Mouse (Mus musculus) liver, embryonic 14.5 days (tissue): ENCODE results near the gene Glp2r. TPM values are rescaled to one million over a fixed set of nuclear protein-coding genes. Genes with fewer than 3 reads are reported as not detected.

Experiments used
- ATAC-seq: fragments of 200-750 bp; cut with Nextera tagmentation; 2 replicates; pipeline ENCODE4 v1.8.0; 2017; ENCODE audit warnings: moderate number of reproducible peaks, mild to moderate bottlenecking, moderate library complexity; ENCODE audit not compliant: insufficient read depth
- DNase-seq, 3 experiments: peaks; one replicate each; pipeline ENCODE4 v3.0.0-alpha.2; 2012 to 2013; ENCODE audit warnings: low read depth in 3 of 3, low spot score in 3 of 3
- H3K27ac ChIP-seq: fragments of 300-500 bp; sonication (generic); 2 replicates; pipeline ENCODE4 v1.5.1; 2014; ENCODE audit warnings: moderate library complexity, mild to moderate bottlenecking, control low read depth, inconsistent platforms
- H3K27me3 ChIP-seq: fragments of 300-500 bp; sonication (generic); 2 replicates; pipeline ENCODE4 v1.6.1; 2014; ENCODE audit warnings: mild to moderate bottlenecking, low read length, moderate library complexity; ENCODE audit not compliant: control insufficient read depth, insufficient read depth
- H3K36me3 ChIP-seq: fragments of 300-500 bp; sonication (generic); replicated peaks from 2 replicates; pipeline ENCODE4 v1.6.1; 2014; ENCODE audit warnings: low read depth; ENCODE audit not compliant: control insufficient read depth, insufficient read depth
- H3K4me1 ChIP-seq, 2 experiments: fragments of 200-500 bp in 1 of 2; fragments of 300-500 bp in 1 of 2; sonication (generic) in 1 of 2; replicated peaks; 2 replicates each; pipeline ENCODE4 v1.6.1; 2012 to 2014; ENCODE audit warnings: antibody characterized with exemption in 1 of 2, inconsistent platforms in 1 of 2, low read length in 1 of 2; ENCODE audit not compliant: control insufficient read depth in 2 of 2, insufficient read depth in 2 of 2
- H3K4me2 ChIP-seq: fragments of 300-500 bp; sonication (generic); 2 replicates; pipeline ENCODE4 v1.6.1; 2014; ENCODE audit warnings: low read depth, mild to moderate bottlenecking, control low read depth, moderate library complexity
- H3K4me3 ChIP-seq, 2 experiments: fragments of 200-500 bp in 1 of 2; fragments of 300-500 bp in 1 of 2; sonication (generic) in 1 of 2; 2 replicates each; pipeline ENCODE4 v1.5.1; 2012 to 2014; ENCODE audit warnings: low read depth in 2 of 2, low read length in 2 of 2, mild to moderate bottlenecking in 2 of 2, control low read depth in 1 of 2, inconsistent platforms in 1 of 2, moderate library complexity in 1 of 2; ENCODE audit not compliant: insufficient read depth in 1 of 2
- H3K9ac ChIP-seq: fragments of 300-500 bp; sonication (generic); replicated peaks from 2 replicates; pipeline ENCODE4 v1.6.1; 2014; ENCODE audit warnings: mild to moderate bottlenecking, control low read depth, moderate library complexity
- H3K9me3 ChIP-seq: fragments of 300-500 bp; sonication (generic); 2 replicates; pipeline ENCODE4 v1.6.1; 2016; ENCODE audit warnings: low read length, mixed read lengths; ENCODE audit not compliant: control insufficient read depth
- CTCF ChIP-seq: IDR thresholded peaks from 2 replicates; pipeline ENCODE4 v1.5.1; 2016; ENCODE audit warnings: antibody characterized with exemption, low read depth, control low read depth
- EP300 ChIP-seq: IDR thresholded peaks from 2 replicates; pipeline ENCODE4 v1.6.1; 2016; ENCODE audit warnings: antibody characterized with exemption, low read depth
- WGBS: fragments of 180-500 bp; shearing (Covaris S2); extraction: QIAGEN DNeasy Blood & Tissue Kit; methylation state at CpG from one replicate; pipeline ENCODE4 v1.1.7; 2014; ENCODE audit not compliant: insufficient replicate concordance; 5-methylcytosine and 5-hydroxymethylcytosine counted together
- polyA plus RNA-seq, 2 experiments: library from polyadenylated mRNA; depleted of rRNA in 1 of 2; stranded (reverse) in 1 of 2; unstranded in 1 of 2; fragments of >200 nt; fragmentation: Nextera tagmentation in 1 of 2; extraction: Ambion mirVana in 1 of 2; gene quantifications; 2 replicates each; pipeline versions ENCODE4 v1.2.1 to v1.2.3; 2012 to 2014

Gene Glp2r
- polyA plus RNA-seq, 2 experiments, result 0.21 to 0.30 TPM

DNA sequence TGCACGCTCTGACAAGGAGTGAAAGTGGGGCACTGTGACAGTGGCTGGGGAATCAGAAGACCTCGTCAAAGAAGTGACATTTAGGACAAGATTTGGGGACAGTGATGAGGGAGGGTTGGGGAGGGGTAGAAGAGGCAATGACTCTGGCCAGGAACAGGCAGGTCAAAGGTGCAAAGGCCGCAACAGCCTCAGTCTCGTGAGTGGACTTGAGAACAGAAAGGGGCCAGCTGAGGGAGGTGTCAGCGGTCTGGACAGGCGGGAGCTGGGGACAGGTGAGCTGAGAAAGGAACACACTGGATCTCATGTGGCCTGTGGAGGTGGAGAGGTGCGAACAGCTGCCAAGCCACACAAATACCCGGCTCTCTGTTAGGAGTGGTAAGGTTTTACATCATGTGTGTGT is 138.0 kb downstream of the Glp2r start:
- Histone ChIP-seq H3K27me3 (no peaks in the 10 kb centered on the region), H3K4me1 (0 out of 4 replicates have a peak, but pooled peaks cover 0 to 4% of the 10 kb centered on the region in 2 experiments), H3K4me3 (no peak overlapping the region), H3K36me3 (no peaks in the 10 kb centered on the region), H3K4me2 (no peak overlapping the region), H3K9me3 (no peaks in the 10 kb centered on the region), H3K27ac (no peak overlapping the region), H3K9ac (no peak overlapping the region)
- ATAC-seq, result no peak
- DNase-seq, result no peak
- WGBS, result 43% methylated on average over 8 of the region's 8 CpGs
- TF ChIP-seq CTCF (no peak), EP300 (no peak)

DNA sequence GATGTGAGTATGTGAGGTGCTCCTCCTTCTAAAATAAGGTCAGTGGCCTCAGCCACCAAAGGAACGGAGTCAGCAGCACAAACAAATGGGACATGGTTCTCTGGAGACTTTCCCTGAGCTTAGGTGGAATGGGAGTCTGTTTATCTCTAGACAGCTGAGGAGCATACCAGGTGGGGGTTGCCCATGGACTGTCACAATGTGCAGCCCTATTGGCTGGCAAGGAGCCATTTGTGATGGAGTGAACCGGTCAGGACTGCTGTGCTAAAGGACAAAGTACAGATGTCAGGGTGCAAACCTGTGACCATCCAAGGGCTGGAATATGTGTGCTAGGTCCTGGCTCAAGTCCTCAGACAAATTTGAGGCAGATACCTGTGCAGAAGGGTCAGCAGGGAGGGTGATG is 142.4 kb downstream of the Glp2r start:
- 44% methylated on average over 2 of the region's 2 CpGs for WGBS
- H3K36me3 ChIP-seq, result no peaks in the 10 kb centered on the region

DNA sequence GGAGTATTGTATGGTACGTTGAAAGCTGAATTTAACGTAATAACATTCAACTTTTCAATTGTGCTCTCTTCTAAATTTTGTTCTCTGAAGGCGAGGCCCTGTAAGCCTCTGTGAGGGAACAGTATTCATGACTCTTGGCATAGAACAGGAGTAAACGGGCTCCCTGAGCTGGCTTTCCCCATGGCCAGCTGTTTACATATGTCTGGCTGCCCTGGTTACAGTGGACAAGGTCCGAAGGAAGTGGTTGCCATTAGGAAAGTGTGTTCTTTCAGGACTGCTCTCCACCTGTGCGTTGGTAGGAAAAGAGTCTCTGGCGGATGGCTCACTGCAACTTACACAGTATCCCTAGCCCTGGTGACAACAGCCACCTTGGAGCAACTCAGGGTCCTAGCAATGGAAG is 143.8 kb downstream of the Glp2r start:
- H3K9ac ChIP-seq, result no peak overlapping the region
- no peak overlapping the region for H3K27ac ChIP-seq
- TF ChIP-seq CTCF (no peak), EP300 (no peak)
- H3K36me3 ChIP-seq, result no peaks in the 10 kb centered on the region
- H3K4me1 ChIP-seq, result 0 out of 4 replicates have a peak, but pooled peaks cover 0 to 6% of the 10 kb centered on the region in 2 experiments
- no peaks in the 10 kb centered on the region for H3K27me3 ChIP-seq
- no peak overlapping the region for H3K4me2 ChIP-seq
- no peaks in the 10 kb centered on the region for H3K9me3 ChIP-seq
- H3K4me3 ChIP-seq, result no peak overlapping the region
- peak in 1 of 3 experiments; percentile 3 for DNase-seq
- no peak for ATAC-seq
- 62% methylated on average over 7 of the region's 7 CpGs for whole genome bisulfite sequencing

More for the DNA sequence above, 142.4 kb downstream of the Glp2r start:
- H3K4me1 ChIP-seq, result 0 out of 4 replicates have a peak, but pooled peaks cover 0 to 6% of the 10 kb centered on the region in 2 experiments
- no peak overlapping the region for H3K9ac ChIP-seq
- TF ChIP-seq EP300, result no peak
- no peaks in the 10 kb centered on the region for H3K27me3 ChIP-seq
- no peak overlapping the region for H3K27ac ChIP-seq
- ATAC-seq (peak; percentile 57; the same call in 1 of the 2 replicates), DNase-seq (peak in 2 of 3 experiments; percentile 12 to 16)
- no peak overlapping the region for H3K4me2 ChIP-seq
- H3K4me3 ChIP-seq, result no peak overlapping the region
- H3K9me3 ChIP-seq, result no peaks in the 10 kb centered on the region

GRCm38 (mm10) chr11:67622340-67622739 is 148.6 kb downstream of the Glp2r start:
- Histone ChIP-seq H3K9me3 (no peaks in the 10 kb centered on the region), H3K4me1 (no peaks in the 10 kb centered on the region), H3K4me3 (no peak overlapping the region), H3K9ac (no peak overlapping the region), H3K36me3 (no peaks in the 10 kb centered on the region), H3K27me3 (no peaks in the 10 kb centered on the region), H3K4me2 (no peak overlapping the region), H3K27ac (no peak overlapping the region)
- ATAC-seq, result no peak
- no peak for DNase-seq
- WGBS, result 58% methylated on average over 7 of the region's 7 CpGs
- TF ChIP-seq EP300, result no peak
- TF ChIP-seq CTCF, result no peak

GRCm38 (mm10) chr11:67616557-67617239 is 154.3 kb downstream of the Glp2r start:
- Histone ChIP-seq H3K4me2 (no peak overlapping the region), H3K4me3 (no peak overlapping the region), H3K9ac (no peak overlapping the region), H3K36me3 (no peaks in the 10 kb centered on the region), H3K9me3 (no peaks in the 10 kb centered on the region), H3K27ac (no peak overlapping the region), H3K27me3 (no peaks in the 10 kb centered on the region), H3K4me1 (no peaks in the 10 kb centered on the region)
- DNase-seq (no peak), ATAC-seq (no peak)
- WGBS, result 67% methylated on average over 13 of the region's 13 CpGs
- TF ChIP-seq EP300 (no peak), CTCF (no peak)
